Mouse (Mus musculus): ENCODE measurements around the gene Olfr1009. TPM values are rescaled to one million over a fixed set of nuclear protein-coding genes. Genes with fewer than 3 reads are reported as not detected.

The Olfr1009 gene
- polyA plus RNA-seq (2012): not detected in 2 replicates

DNA sequence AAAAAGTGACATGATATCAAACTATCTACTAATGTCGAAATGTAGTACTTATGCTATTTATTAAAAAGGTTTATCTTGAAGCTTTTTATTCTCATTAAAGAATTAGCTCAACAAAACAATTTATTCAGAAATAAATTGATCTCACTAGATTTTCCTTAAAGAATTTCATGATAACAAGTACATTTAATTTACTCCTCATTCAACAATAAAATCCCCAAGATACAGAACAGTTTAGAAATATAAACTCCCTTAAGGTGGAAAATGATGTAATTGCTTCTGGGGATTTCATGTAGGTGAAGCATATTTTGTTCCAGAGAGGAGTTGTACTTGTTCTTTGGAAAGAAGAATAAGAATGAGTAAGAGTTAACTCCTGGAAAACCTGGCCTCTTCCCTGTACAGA is at the start of gene Olfr1009:
Gene Olfr1009 (plus strand): TSS at position 301 of the 400 bp plus-strand sequence.

DNA sequence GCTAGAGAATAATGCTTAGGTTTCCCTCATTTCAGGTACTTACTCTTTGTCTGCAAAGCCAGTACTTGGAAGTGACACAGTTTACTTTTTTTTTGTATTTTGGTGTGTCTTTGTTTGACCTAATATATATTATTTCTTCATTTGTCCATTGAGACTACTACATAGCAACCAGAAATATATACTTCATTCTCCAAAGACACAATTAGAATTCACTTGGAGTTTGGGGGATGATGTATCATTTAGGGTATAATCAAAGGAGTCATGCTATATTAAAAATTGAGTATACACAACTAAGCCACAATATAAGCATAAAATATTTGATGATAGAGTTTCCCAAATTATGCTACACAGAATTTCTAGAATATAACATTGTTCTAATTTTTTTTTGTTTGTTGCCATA is 36.6 kb upstream of the Olfr1009 start, which contains the start of gene Olfr1006:
Gene Olfr1006 (minus strand): TSS at position 101 of the 400 bp plus-strand sequence.

DNA sequence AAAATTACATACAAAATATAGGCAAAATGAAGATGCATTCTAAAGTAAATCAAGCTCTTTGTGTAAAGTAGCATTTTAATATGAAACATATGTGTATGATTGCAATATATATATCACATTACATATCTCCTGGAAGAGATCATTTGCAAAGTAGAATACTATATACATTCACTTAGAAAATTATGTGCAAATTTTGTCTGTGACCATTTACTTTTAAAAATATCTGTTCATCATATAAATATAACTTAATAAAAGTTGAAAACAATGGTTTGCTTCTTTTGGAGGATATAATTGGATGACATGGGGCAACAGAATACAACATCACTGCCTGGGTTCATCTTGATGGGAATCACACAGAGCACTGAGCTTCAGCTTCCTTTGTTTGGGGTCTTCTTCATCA is 26.1 kb upstream of the Olfr1009 start, which contains the start of gene Olfr1008:
Gene Olfr1008 (plus strand): TSS at position 301 of the 400 bp plus-strand sequence.

GRCm38 (mm10) chr2:85762666-85763065 is 47.4 kb downstream of the Olfr1009 start, which contains the start of gene Olfr1012:
TSS of gene Olfr1012 (minus strand) at chr2:85762766.

GRCm38 (mm10) chr2:85766798-85767197 is 51.6 kb downstream of the Olfr1009 start, which contains the start of gene Olfr1013:
TSS of gene Olfr1013 (plus strand) at chr2:85767098.

DNA sequence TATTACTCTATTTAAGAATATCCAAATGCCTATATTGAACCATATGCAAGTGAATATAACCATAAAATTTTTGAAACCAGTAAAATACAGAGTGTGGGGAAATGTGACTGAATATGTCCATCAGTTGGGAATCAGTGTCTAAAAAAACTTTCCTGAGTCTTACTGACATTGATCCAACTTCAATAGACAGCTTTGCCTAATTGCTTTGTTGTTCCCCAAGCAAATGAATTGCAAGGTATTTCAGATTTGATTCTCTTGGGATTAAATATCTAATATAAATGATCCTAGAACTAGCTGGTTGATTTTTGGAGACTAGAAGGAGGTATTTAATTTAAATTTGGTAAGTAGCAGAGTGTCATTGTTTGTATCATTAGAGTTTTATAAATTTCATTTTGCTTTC is 57.2 kb downstream of the Olfr1009 start, which contains the start of gene Olfr1014:
Gene Olfr1014 (plus strand): TSS at position 301 of the 400 bp plus-strand sequence.

Other genes starting within 250 kb of the Olfr1009 start
- gene 4833423E24Rik, start 196.4 kb upstream of the Olfr1009 start, polyA plus RNA-seq (2012): not detected in 2 replicates
- gene Olfr996, start 136.2 kb upstream of the Olfr1009 start, polyA plus RNA-seq (2012): not detected in 2 replicates
- gene Olfr998, start 126.5 kb upstream of the Olfr1009 start, polyA plus RNA-seq (2012): 0.06 TPM in 1 of 2 replicates, not detected in the other
- gene Olfr1000, start 103.5 kb upstream of the Olfr1009 start, polyA plus RNA-seq (2012): not detected in 2 replicates
- gene Olfr1002, start 64.7 kb upstream of the Olfr1009 start, polyA plus RNA-seq (2012): not detected in 2 replicates
- not detected in 2 replicates for gene Olfr154, start 51.0 kb upstream of the Olfr1009 start, polyA plus RNA-seq (2012)
- gene Olfr1006, start 36.7 kb upstream of the Olfr1009 start, polyA plus RNA-seq (2012): not detected in 2 replicates
- gene Olfr1008, start 26.0 kb upstream of the Olfr1009 start, polyA plus RNA-seq (2012): not detected in 2 replicates
- gene Olfr1012, start 47.3 kb downstream of the Olfr1009 start, polyA plus RNA-seq (2012): not detected in 2 replicates
- not detected in 2 replicates for gene Olfr1013, start 51.7 kb downstream of the Olfr1009 start, polyA plus RNA-seq (2012)
- gene Olfr1014, start 57.3 kb downstream of the Olfr1009 start, polyA plus RNA-seq (2012): not detected in 2 replicates
- not detected in 2 replicates for gene Olfr1015, start 66.6 kb downstream of the Olfr1009 start, polyA plus RNA-seq (2012)
- gene Olfr1016, start 87.1 kb downstream of the Olfr1009 start, polyA plus RNA-seq (2012): not detected in 2 replicates
- gene Olfr1018, start 103.1 kb downstream of the Olfr1009 start, polyA plus RNA-seq (2012): not detected in 2 replicates
- gene Olfr1019, start 130.1 kb downstream of the Olfr1009 start, polyA plus RNA-seq (2012): not detected in 2 replicates
- gene Olfr1020, start 131.6 kb downstream of the Olfr1009 start, polyA plus RNA-seq (2012): not detected in 2 replicates
- not detected in 2 replicates for gene Olfr1022, start 153.2 kb downstream of the Olfr1009 start, polyA plus RNA-seq (2012)
- gene Olfr1023, start 170.2 kb downstream of the Olfr1009 start, polyA plus RNA-seq (2012): not detected in 2 replicates
- gene Olfr1024, start 189.6 kb downstream of the Olfr1009 start, polyA plus RNA-seq (2012): not detected in 2 replicates
- not detected in 2 replicates for gene Olfr1025-ps1, start 199.8 kb downstream of the Olfr1009 start, polyA plus RNA-seq (2012)
- gene Olfr1026, start 206.1 kb downstream of the Olfr1009 start, polyA plus RNA-seq (2012): not detected in 2 replicates
- not detected in 2 replicates for gene Olfr1028, start 235.0 kb downstream of the Olfr1009 start, polyA plus RNA-seq (2012)